Mouse (Mus musculus) myocyte (in vitro differentiated cells): Measurements from ENCODE around the gene Hoxd8.

Experiments used
- MAX ChIP-seq: IDR thresholded peaks from one replicate; pipeline ENCODE4 v1.6.1; 2011; ENCODE audit warnings: low read depth, mild to moderate bottlenecking, control low read depth
- POLR2A ChIP-seq: IDR thresholded peaks from one replicate; pipeline ENCODE4 v1.6.1; 2011; ENCODE audit warnings: low read depth, mild to moderate bottlenecking, control low read depth, moderate library complexity; ENCODE audit not compliant: insufficient read length
- POLR2AphosphoS2 ChIP-seq: IDR thresholded peaks from one replicate; pipeline ENCODE4 v1.6.1; 2011; ENCODE audit warnings: low read depth, control low read depth; ENCODE audit not compliant: insufficient read length
- SRF ChIP-seq: IDR thresholded peaks from one replicate; pipeline ENCODE4 v1.6.1; 2011; ENCODE audit warnings: low read depth; ENCODE audit not compliant: control insufficient read depth, insufficient read length
- TCF12 ChIP-seq: IDR thresholded peaks from one replicate; pipeline ENCODE4 v1.6.1; 2011; ENCODE audit warnings: mild to moderate bottlenecking, control low read depth; ENCODE audit not compliant: poor library complexity, insufficient read depth, severe bottlenecking
- TCF3 ChIP-seq: IDR thresholded peaks from one replicate; pipeline ENCODE4 v1.6.1; 2011; ENCODE audit warnings: low read depth, control low read depth; ENCODE audit not compliant: insufficient read length

DNA sequence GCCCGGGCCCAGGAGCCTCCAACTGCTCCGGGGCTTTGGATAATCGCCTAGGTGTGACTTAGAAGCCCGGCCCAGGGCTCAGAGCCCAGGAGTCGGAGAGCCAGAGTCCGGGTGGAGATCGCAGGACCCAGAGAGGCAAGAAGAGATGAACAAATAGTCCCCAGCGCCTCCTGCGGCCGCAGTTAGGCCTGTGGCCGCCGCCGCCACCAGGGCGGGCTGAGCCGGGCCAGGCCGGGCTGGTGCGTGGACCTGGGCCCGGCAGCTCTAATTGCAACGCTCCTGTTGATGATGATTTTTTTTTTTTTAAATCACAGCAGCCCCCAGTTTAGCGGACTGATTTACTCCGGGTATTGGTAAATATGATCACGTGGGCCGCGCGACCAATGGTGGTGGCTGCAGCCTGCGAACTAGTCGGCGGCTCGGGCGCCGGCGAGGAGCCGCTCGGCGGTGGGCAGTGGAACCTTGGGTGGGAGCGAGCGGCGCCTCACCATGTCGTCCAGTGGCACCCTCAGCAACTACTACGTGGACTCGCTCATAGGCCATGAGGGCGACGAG, 6.8 kb upstream of the Hoxd8 start, which contains the start of gene Hoxd9:
- TF ChIP-seq SRF, result no peak
- TF ChIP-seq POLR2AphosphoS2, result no peak
- TF ChIP-seq POLR2A, result no peak
- no peak for TF ChIP-seq TCF12
- TF ChIP-seq TCF3, result no peak
- no peak for TF ChIP-seq MAX
